Mouse (Mus musculus): ENCODE results near the gene Vmn2r80. TPM values are rescaled to one million over a fixed set of nuclear protein-coding genes. Genes with fewer than 3 reads are reported as not detected.
A peak's percentile ranks its signal among the peaks of the same experiment; 100 is the strongest.
"Not testable (repeated sequence)": the region's sequence is repeated elsewhere in the genome, so short reads cannot be mapped to it uniquely, and the experiment has no call there.

Gene Vmn2r80
- polyA plus RNA-seq (2016; fragmentation: Nextera tagmentation; extraction: Ambion mirVana), result not detected in 2 replicates

DNA sequence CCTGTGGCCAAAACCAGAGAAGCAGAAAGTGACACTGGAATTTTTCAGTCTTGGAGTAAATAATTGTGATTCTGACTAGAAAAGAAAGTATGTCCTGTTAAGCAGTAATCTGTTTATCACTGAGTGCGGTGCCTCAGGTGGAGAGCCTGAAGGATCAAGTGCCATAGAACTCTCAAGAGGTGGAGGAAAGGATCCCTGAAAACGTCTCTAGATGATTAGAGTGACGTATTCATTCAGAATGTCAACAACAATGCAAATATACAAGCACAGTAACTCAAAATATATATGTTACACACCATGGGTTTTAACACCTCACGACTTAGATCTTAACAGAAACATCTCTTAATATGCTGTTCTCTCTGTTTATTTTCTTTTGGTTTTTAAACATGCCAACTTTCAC lies at the start of gene Vmn2r80:
Gene Vmn2r80, plus strand, starts transcription at position 301 of the 400 bp plus-strand sequence.
- not testable (repeated sequence) for H3K9me3 ChIP-seq (replicated peaks); H3K27ac ChIP-seq; H3K27me3 ChIP-seq (ENCODE audit: low read depth, poor library complexity, severe bottlenecking); H3K4me3 ChIP-seq; DNase-seq (ENCODE audit: low spot score); H3K4me1 ChIP-seq; H3K36me3 ChIP-seq
- WGBS, result 87% methylated on average over 4 of the region's 4 CpGs

DNA sequence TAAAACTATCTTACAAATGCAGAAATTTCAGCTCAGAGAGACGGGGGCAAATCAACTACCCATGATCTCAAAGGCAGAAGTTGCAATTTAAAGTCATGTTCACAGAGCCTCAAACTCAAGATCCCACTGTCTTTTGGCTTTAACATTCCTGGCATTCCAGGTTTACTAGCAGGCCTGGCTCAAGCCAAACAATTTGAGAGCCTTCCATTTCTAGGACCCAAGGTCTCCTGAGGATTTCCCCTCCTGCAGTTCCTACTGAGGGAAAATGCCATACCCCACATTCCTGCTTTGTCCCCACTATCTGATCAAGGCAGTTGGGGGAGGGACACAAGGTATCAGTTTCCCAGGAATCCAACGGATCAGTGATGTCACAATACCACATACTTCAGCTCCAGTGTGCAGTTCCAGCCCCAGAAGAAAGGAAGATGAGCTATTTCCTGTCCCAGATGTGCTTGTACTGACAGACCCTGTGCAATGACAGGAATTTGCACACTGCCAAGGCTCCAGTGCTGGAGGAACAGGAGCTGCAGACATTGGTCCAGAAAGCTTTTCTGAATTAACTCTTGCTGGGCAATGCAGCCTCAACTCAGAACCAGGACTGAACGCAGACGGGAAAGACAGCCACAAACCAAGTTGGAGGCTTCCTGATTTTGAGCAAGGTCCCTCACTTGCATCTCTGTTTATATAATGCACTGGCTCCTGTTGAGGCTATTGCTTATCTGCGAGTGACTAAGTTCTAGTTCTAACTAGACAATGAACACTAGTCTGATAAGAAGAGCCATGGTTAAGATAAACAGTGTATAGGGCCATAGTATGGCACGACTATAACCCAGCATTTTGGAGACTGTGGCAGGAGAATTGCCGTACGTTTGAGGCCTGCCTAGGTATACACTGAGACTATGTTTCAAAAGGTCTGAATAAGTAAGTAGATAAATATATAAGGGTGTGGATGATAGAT lies 42.0 kb upstream of the Vmn2r80 start:
- DNase-seq (ENCODE audit: low spot score), result no peak
- Histone ChIP-seq H3K27me3 (ENCODE audit: low read depth, poor library complexity, severe bottlenecking) (no peaks in the 10 kb centered on the region), H3K4me1 (peaks cover 13% of the 10 kb centered on the region; the same call in 1 of the 2 replicates), H3K4me3 (no peak overlapping the region), H3K27ac (no peak overlapping the region), H3K9me3 (replicated peaks) (no peaks in the 10 kb centered on the region), H3K36me3 (no peaks in the 10 kb centered on the region)
- 65% methylated on average over 8 of the region's 8 CpGs for WGBS

DNA sequence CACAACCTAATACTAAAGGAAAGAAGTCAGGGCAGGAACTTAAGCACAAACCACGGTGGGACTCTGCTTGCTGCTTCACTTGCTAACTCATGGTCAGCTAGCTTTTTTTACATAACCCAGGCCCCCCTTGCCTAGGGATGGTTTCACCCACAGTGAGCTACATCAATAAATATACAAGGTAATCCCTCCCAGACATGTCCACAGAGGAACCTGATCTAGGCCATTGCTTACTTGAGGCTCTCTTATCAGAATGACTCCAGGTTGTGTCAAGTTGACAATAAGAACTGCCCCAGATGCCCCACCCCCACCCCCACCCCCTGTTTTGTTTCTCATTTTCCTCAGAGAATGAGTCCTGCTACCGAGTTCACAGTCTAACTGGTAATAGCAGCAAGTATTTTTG lies 41.0 kb upstream of the Vmn2r80 start:
- no peak overlapping the region for H3K4me3 ChIP-seq
- H3K9me3 ChIP-seq (replicated peaks), result no peaks in the 10 kb centered on the region
- H3K36me3 ChIP-seq, result no peaks in the 10 kb centered on the region
- 78% methylated on average over 2 of the region's 2 CpGs for WGBS
- H3K27me3 ChIP-seq (ENCODE audit: low read depth, poor library complexity, severe bottlenecking), result no peaks in the 10 kb centered on the region
- no peak overlapping the region for H3K27ac ChIP-seq
- peaks cover 5% of the 10 kb centered on the region; the same call in 1 of the 2 replicates for H3K4me1 ChIP-seq
- DNase-seq (ENCODE audit: low spot score), result no peak

DNA sequence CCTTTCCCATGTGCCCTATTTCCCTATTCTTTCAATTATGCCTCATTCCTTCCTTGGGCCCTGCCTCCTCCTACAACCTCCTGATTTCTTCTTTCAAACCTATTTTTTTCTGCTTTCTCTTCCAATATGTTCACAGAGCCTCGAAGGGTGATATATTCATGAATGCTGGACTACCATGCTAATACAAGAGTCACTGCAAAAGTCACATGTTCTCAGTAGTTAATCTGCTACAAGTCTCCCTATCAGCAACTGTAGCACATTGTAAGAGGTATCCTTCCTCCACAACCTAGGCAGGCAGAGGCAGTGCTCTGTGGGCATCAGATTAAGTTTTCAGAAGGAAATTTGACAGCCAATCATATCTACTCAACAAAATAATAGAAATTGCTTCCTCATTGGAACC lies 39.4 kb upstream of the Vmn2r80 start:
- no peaks in the 10 kb centered on the region for H3K27me3 ChIP-seq (ENCODE audit: low read depth, poor library complexity, severe bottlenecking)
- no peak for DNase-seq (ENCODE audit: low spot score)
- 91% methylated on average over 1 of the region's 1 CpGs for WGBS
- H3K4me1 ChIP-seq, result peaks cover 5% of the 10 kb centered on the region; the same call in 1 of the 2 replicates
- no peak overlapping the region for H3K27ac ChIP-seq
- no peaks in the 10 kb centered on the region for H3K9me3 ChIP-seq (replicated peaks)
- H3K4me3 ChIP-seq, result no peak overlapping the region
- no peaks in the 10 kb centered on the region for H3K36me3 ChIP-seq

DNA sequence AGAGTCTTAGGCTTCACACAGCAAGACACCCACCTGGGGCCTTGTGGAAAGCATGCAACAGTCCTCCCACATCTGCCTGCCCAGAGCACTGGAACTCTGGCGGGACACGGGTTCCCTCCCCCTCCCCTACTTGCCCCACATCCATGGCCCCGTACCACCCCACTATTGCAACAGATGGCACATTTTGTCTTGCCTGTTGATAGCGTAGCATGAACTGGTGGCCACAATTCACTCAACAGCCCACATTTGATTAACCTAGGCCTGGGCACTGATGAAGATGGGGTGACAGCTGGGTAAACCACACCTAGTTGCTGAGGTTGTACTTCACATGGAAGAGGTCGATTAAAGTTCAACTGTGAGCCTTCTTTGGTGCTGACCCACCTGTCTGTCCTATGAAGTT lies 38.1 kb upstream of the Vmn2r80 start:
- Histone ChIP-seq H3K27ac (no peak overlapping the region), H3K9me3 (replicated peaks) (no peaks in the 10 kb centered on the region), H3K4me1 (peaks cover 5% of the 10 kb centered on the region; the same call in 1 of the 2 replicates), H3K4me3 (no peak overlapping the region), H3K36me3 (no peaks in the 10 kb centered on the region), H3K27me3 (ENCODE audit: low read depth, poor library complexity, severe bottlenecking) (no peaks in the 10 kb centered on the region)
- WGBS, result 88% methylated on average over 5 of the region's 5 CpGs
- no peak for DNase-seq (ENCODE audit: low spot score)

DNA sequence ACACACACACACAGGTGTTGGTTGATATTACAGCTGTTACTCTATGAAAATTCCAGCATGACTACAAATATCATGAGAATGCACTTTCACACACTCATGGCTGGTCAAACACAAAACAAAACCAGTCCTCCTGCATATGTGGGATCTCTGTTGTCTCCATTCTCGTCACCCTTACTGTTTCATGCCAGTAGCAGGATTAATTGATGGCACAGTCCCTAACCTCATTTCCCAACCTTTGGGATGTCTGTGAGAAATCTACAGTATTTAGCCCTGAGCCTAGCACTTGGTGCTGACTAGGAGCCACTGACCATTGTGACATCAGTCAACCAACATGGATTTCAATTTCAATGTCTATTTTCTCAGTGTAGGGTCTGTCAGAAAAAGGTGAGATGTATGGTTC lies 33.5 kb upstream of the Vmn2r80 start:
- H3K27me3 ChIP-seq (ENCODE audit: low read depth, poor library complexity, severe bottlenecking), result no peaks in the 10 kb centered on the region
- no peak overlapping the region for H3K4me3 ChIP-seq
- H3K4me1 ChIP-seq, result peaks cover 3% of the 10 kb centered on the region; the same call in 1 of the 2 replicates
- 79% methylated on average over 1 of the region's 1 CpGs for WGBS
- no peaks in the 10 kb centered on the region for H3K36me3 ChIP-seq
- no peaks in the 10 kb centered on the region for H3K9me3 ChIP-seq (replicated peaks)
- H3K27ac ChIP-seq, result no peak overlapping the region
- DNase-seq (ENCODE audit: low spot score), result no peak

DNA sequence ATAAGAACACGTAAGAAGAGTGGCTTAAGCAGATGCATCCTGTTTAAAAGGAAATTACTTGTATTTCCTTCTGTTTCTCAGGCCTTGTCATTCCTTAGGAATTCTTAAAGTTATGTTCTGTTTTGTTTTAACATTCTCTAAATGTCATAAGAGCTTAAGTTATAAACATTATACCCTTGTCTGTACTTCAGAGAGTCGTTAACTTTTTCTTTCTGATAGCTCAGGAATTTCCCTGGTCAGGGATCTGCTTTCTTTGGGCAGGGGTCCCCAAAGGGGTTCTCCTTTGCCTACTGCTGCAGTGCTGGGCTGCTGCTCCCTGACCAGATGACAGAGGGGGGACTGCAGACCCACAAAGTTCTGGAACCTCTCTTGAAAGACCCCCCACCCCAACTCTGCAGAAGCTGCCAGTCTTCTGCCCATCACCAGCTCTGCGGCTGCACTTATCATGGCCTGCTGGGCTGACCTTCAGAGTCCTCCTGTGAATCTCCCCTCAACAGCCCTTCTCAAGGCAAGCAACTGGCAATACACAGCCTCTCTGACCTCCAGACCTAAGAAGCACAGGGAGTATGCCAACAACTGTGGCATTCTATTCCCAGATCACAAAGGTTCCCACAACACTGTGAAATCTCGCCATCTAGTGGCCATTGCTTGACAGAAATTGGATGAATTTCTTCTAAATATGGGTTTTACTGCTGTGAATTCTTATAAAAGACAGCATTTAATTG lies 32.3 kb upstream of the Vmn2r80 start:
- no peaks in the 10 kb centered on the region for H3K36me3 ChIP-seq
- WGBS, result 53% methylated on average over 4 of the region's 4 CpGs

DNA sequence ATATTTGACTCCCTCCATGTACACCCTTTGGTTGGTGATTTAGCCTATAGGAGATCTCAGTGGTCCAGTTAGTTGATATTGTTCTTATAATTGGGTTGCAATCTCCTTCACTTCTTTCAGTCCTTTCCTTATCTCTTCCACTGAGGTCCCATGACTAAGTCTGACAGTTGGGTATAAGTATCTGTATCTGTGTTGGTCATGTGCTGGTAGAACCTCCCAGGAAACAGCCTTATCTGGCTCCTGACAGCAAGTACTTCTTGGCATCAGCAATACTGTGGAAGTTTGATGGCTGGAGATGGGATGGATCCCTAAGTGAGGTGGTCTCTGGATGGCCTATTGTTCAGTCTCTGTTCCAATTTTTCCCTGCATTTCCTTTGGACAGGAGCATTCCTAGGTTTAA lies 3.0 kb downstream of the Vmn2r80 start:
- DNase-seq (ENCODE audit: low spot score), result no peak
- Histone ChIP-seq H3K27me3 (ENCODE audit: low read depth, poor library complexity, severe bottlenecking) (no peaks in the 10 kb centered on the region), H3K27ac (no peak overlapping the region), H3K9me3 (replicated peaks) (no peaks in the 10 kb centered on the region), H3K4me1 (no peaks in the 10 kb centered on the region), H3K4me3 (no peak overlapping the region), H3K36me3 (no peaks in the 10 kb centered on the region)

More for the DNA sequence above, 32.3 kb upstream of the Vmn2r80 start:
- Histone ChIP-seq H3K27ac (no peak overlapping the region), H3K27me3 (ENCODE audit: low read depth, poor library complexity, severe bottlenecking) (no peaks in the 10 kb centered on the region), H3K4me3 (no peak overlapping the region), H3K4me1 (peaks cover 3% of the 10 kb centered on the region; the same call in 1 of the 2 replicates), H3K9me3 (replicated peaks) (no peaks in the 10 kb centered on the region)
- peak; percentile 58 for DNase-seq (ENCODE audit: low spot score)

DNA sequence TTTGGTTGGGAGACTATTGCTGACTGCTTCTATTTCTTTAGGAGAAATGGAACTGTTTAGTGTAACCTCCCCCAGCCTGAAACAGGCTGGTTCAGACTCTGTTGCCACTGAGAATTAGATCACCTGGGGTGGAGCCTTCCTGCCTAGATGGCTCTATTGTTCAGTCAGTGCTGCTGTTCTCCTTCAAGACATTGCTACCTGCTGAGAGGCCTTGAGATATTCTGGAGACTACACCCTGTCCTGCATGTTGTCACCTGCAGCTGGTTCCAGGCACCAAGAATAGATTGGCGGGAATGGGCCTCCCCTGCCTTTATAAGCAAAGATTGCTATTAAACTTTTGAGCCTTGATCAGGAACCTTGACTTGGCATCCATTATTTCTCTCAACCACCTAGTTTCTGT lies 51.4 kb downstream of the Vmn2r80 start:
- H3K9me3 ChIP-seq (replicated peaks); H3K36me3 ChIP-seq; H3K4me1 ChIP-seq; H3K4me3 ChIP-seq; H3K27ac ChIP-seq; DNase-seq (ENCODE audit: low spot score); H3K27me3 ChIP-seq (ENCODE audit: low read depth, poor library complexity, severe bottlenecking): not testable (repeated sequence)
- 91% methylated on average over 1 of the region's 1 CpGs for WGBS

DNA sequence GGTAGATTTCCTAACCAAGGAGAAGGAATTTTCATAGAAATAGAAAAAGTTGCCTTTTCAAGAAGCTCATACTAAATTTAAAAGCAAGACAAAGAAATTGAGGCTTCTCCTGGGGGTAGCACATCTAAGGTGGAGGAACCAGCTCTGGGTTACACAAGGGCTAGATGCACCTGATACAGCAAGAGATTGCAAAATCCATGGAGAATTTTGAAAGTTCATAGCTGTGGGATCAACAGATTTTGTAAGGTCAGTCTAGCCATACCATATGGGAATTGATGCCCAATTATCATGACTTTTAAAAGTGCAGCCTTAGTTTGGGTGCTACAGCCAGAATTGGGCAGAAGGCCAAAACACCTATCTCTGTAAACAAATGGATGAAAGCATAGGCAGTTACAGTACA lies 71.9 kb downstream of the Vmn2r80 start:
- H3K4me1 ChIP-seq, result no peaks in the 10 kb centered on the region
- H3K4me3 ChIP-seq, result no peak overlapping the region
- no peaks in the 10 kb centered on the region for H3K27me3 ChIP-seq (ENCODE audit: low read depth, poor library complexity, severe bottlenecking)
- no peaks in the 10 kb centered on the region for H3K36me3 ChIP-seq
- DNase-seq (ENCODE audit: low spot score), result no peak
- no peaks in the 10 kb centered on the region for H3K9me3 ChIP-seq (replicated peaks)
- no peak overlapping the region for H3K27ac ChIP-seq

DNA sequence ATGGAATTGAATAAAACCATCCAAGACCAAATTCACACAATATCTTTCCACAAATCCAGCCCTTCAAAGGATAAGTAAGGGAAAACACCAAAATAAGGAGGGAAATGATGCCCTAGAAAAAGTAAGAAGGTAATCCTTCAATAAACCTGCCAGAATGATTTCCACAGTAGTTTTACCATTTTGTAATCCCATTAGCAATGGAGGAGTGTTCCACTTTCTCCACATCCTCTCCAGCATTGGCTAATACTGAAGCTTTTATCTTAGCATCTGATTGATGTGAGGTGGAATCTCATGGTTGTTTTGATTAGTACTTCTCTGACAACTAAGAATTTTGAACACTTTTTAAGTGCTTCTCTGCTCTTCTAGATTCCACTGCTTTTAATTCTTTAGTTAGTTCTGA lies 73.0 kb downstream of the Vmn2r80 start:
- no peak overlapping the region for H3K4me3 ChIP-seq
- H3K36me3 ChIP-seq, result no peaks in the 10 kb centered on the region
- H3K9me3 ChIP-seq (replicated peaks), result no peaks in the 10 kb centered on the region
- H3K4me1 ChIP-seq, result no peaks in the 10 kb centered on the region
- H3K27me3 ChIP-seq (ENCODE audit: low read depth, poor library complexity, severe bottlenecking), result no peaks in the 10 kb centered on the region
- H3K27ac ChIP-seq, result no peak overlapping the region
- no peak for DNase-seq (ENCODE audit: low spot score)

DNA sequence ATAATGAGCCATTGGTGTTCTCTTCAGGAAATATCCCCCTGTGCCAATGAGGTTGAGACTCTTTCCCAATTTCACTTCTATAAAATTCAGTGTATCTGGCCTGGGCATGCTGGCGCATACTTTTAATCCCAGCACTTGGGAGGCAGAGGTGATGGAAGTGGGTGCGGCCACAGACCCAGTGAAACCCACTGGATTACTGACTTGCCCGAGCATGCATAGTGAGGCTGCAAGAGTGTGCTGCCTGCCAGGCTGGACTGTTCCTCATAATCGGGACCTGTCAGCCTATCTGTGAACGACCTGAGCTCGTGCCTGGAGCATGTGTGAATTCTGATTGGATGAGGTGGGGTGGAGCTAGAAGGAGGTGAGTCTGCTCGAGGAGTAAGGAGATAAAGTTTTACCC lies 73.6 kb downstream of the Vmn2r80 start:
- Histone ChIP-seq H3K36me3 (no peaks in the 10 kb centered on the region), H3K27me3 (ENCODE audit: low read depth, poor library complexity, severe bottlenecking) (no peaks in the 10 kb centered on the region), H3K4me1 (no peaks in the 10 kb centered on the region), H3K27ac (no peak overlapping the region), H3K9me3 (replicated peaks) (no peaks in the 10 kb centered on the region), H3K4me3 (no peak overlapping the region)
- 78% methylated on average over 7 of the region's 7 CpGs for WGBS
- no peak for DNase-seq (ENCODE audit: low spot score)
